Comparison of ENCODE assay signal across 8 mouse cellular contexts in the genomic region with DNA sequence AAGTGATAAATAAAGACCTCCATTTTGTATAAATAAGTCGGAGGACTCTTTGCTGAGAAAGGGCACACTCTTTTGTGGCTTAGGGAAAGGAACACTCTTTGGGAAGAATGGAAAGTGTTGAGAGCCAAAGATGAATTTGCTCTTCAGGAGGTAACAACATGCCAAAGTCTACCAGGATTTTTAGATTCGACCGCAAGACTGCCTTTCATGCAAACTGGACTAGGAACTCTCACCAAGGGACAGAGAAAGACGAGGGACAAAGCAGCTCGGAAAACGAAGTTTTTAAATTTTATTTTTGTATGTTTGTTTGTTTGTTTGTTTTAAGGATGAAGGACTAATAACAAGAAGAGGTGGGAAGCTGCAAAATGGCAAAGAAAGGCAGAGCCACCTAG. TPM values are rescaled to one million over a fixed set of nuclear protein-coding genes. Genes with fewer than 3 reads are reported as not detected.
DNase-seq lines count a peak whose midpoint lies in the region; ATAC-seq and TF ChIP-seq lines count a peak whose summit lies in the region.
"Had no signal": no experiment of that assay in that cellular context is flagged by ENCODE, and none has a peak within 500 bp of the region (broad histone marks: within the 10 kb centered on the region; RNA-seq: fewer than 3 reads in every experiment).

No protein-coding gene starts in this region.

- ATAC-seq in forebrain, embryonic 14.5 days = peak; percentile 5; the same call in 1 of the 2 replicates
- no peak for ATAC-seq in limb, embryonic 12.5 days (ENCODE audit: insufficient number of reproducible peaks, insufficient read depth, low FRiP score, low TSS enrichment, low read depth)
- ATAC-seq in stomach, embryonic 15.5 days (ENCODE audit: insufficient read depth, low FRiP score, low read depth) = no peak

- H3K4me3 ChIP-seq in lung, adult 2 months (replicated peaks; ENCODE audit: extremely low read depth, low read depth, low read length) = peak overlapping the region; percentile 25
- H3K4me3 ChIP-seq in forebrain, embryonic 14.5 days (ENCODE audit: low read depth, low read length) = peak overlapping the region; percentile 49
- peak overlapping the region; percentile 50 for H3K4me3 ChIP-seq in limb, embryonic 12.5 days (replicated peaks)
- H3K4me3 ChIP-seq in stomach, embryonic 15.5 days (replicated peaks) = peak overlapping the region; percentile 36

- peak overlapping the region; percentile 92 for H3K4me2 ChIP-seq in forebrain, embryonic 14.5 days (ENCODE audit: low read length)
- H3K4me2 ChIP-seq in limb, embryonic 12.5 days = peak overlapping the region; percentile 94
- H3K4me2 ChIP-seq in stomach, embryonic 15.5 days = peak overlapping the region; percentile 69

- no peak for TF ChIP-seq POLR2A in lung, adult 2 months (IDR thresholded peaks at IDR 0.05; ENCODE audit: borderline replicate concordance, extremely low read depth, low read depth, low read length)

- intact Hi-C loops in gastrocnemius, postnatal 14 days (cut with DNase I; ENCODE audit: low total_unique reads) = no loop called here

- no peaks in the 10 kb centered on the region for H3K27me3 ChIP-seq in forebrain, embryonic 14.5 days (replicated peaks; ENCODE audit: control insufficient read depth, insufficient read depth, low read length)
- H3K27me3 ChIP-seq in limb, embryonic 12.5 days = peaks cover 18% of the 10 kb centered on the region
- H3K27me3 ChIP-seq in stomach, embryonic 15.5 days (replicated peaks) = 0 out of 2 replicates have a peak, but pooled peaks cover 9% of the 10 kb centered on the region

- no peaks in the 10 kb centered on the region for H3K9me3 ChIP-seq in forebrain, embryonic 14.5 days (replicated peaks; ENCODE audit: control insufficient read depth, low read length)
- no peaks in the 10 kb centered on the region for H3K9me3 ChIP-seq in limb, embryonic 12.5 days
- H3K9me3 ChIP-seq in stomach, embryonic 15.5 days = no peaks in the 10 kb centered on the region

- H3K27ac ChIP-seq in forebrain, embryonic 14.5 days (ENCODE audit: low read depth, low read length) = no peak overlapping the region
- no peak overlapping the region for H3K27ac ChIP-seq in limb, embryonic 12.5 days
- no peak overlapping the region for H3K27ac ChIP-seq in stomach, embryonic 15.5 days

- no peaks in the 10 kb centered on the region for H3K4me1 ChIP-seq in lung, adult 2 months (ENCODE audit: control insufficient read depth, insufficient read depth, low read length)
- H3K4me1 ChIP-seq in forebrain, embryonic 14.5 days (ENCODE audit: control insufficient read depth, insufficient read depth, low read length) = peaks cover 19% of the 10 kb centered on the region
- H3K4me1 ChIP-seq in limb, embryonic 12.5 days (replicated peaks) = peaks cover 6% of the 10 kb centered on the region; the same call in 1 of the 2 replicates
- no peaks in the 10 kb centered on the region for H3K4me1 ChIP-seq in stomach, embryonic 15.5 days

- DNase-seq in lung, adult 2 months = no peak
- DNase-seq in lung, postnatal 10 days = no peak
- DNase-seq in forebrain, embryonic 14.5 days (ENCODE audit: low spot score) = no peak
- DNase-seq in gastrocnemius, adult 18-20 months (ENCODE audit: low spot score) = no peak
- DNase-seq in gastrocnemius, postnatal 14 days = no peak

- H3K9ac ChIP-seq in forebrain, embryonic 14.5 days (ENCODE audit: low read length) = peak overlapping the region; percentile 76
- H3K9ac ChIP-seq in limb, embryonic 12.5 days (replicated peaks) = peak overlapping the region; percentile 45
- H3K9ac ChIP-seq in stomach, embryonic 15.5 days = no peak overlapping the region

- 20% methylated on average over 6 of the region's 6 CpGs for WGBS in lung, adult 2 months
- 11% methylated on average over 6 of the region's 6 CpGs for WGBS in forebrain, embryonic 14.5 days
- 28% methylated on average over 6 of the region's 6 CpGs for WGBS in limb, embryonic 12.5 days
- 15% methylated on average over 6 of the region's 6 CpGs for WGBS in stomach, embryonic 15.5 days

- no peaks in the 10 kb centered on the region for H3K36me3 ChIP-seq in forebrain, embryonic 14.5 days (ENCODE audit: control insufficient read depth, insufficient read depth, low read length)
- H3K36me3 ChIP-seq in limb, embryonic 12.5 days = no peaks in the 10 kb centered on the region
- no peaks in the 10 kb centered on the region for H3K36me3 ChIP-seq in stomach, embryonic 15.5 days

- TF ChIP-seq CTCF in lung, adult 2 months (IDR thresholded peaks at IDR 0.05; ENCODE audit: insufficient read depth, low read length) = no peak

RNA-seq across cellular contexts. Expression of a gene that starts 0.3 kb away (rescaled TPM):
- polyA plus RNA-seq in lung, adult 2 months (2012; rRNA removed) = 0.62 and 0.65 TPM in 2 replicates
- polyA plus RNA-seq in forebrain, embryonic 14.5 days (2014; fragmentation: Nextera tagmentation; extraction: Ambion mirVana) = 26.3 and 33.3 TPM in 2 replicates
- polyA plus RNA-seq in limb, embryonic 12.5 days (2016; fragmentation: Nextera tagmentation; extraction: Ambion mirVana) = 3.8 and 4.1 TPM in 2 replicates
- polyA plus RNA-seq in stomach, embryonic 15.5 days (2015; fragmentation: Nextera tagmentation; extraction: Ambion mirVana) = 3.5 TPM in 2 replicates
- under 1 TPM; 0.27 to 0.33 TPM for total RNA-seq in gastrocnemius, adult 18-20 months (2021)
- total RNA-seq in gastrocnemius, postnatal 14 days (2021) = under 1 TPM in 1 of 2 experiments, not detected in 1; 0.27 TPM
- total RNA-seq: common myeloid progenitor, adult 5-6 weeks had no signal
